Mouse (Mus musculus): Measurements from ENCODE around the gene Cerk. TPM values are rescaled to one million over a fixed set of nuclear protein-coding genes. Genes with fewer than 3 reads are reported as not detected.

Gene Cerk
- total and polyA plus RNA-seq, 3 experiments: 2.5 to 10.3 (median 4.4) TPM

- dilution Hi-C loops (cut with MboI; ENCODE audit: extremely low pct_ligation_motif_present, extremely low pct_unique_long_range_greater_than_20kb, low sequenced_read_pairs) (no loop called here), in situ Hi-C loops (cut with MboI; ENCODE audit: low pct_ligation_motif_present, low pct_unique_long_range_greater_than_20kb, low sequenced_read_pairs) (no loop called here)
- no peaks in the 10 kb centered on the region for H3K36me3 ChIP-seq (replicated peaks in 1 of 2; ENCODE audit: control insufficient read depth in 1 of 2, insufficient read depth in 1 of 2, low read length in 1 of 2)
- H3K79me2 ChIP-seq (replicated peaks; ENCODE audit: control insufficient read depth, extremely low read depth, insufficient read depth, poor library complexity, severe bottlenecking): no peaks in the 10 kb centered on the region
- H3K27ac ChIP-seq (ENCODE audit: insufficient read depth, low read depth): no peak overlapping the region
- no peak overlapping the region for H3K4me3 ChIP-seq (replicated peaks in 1 of 3; ENCODE audit: low read depth in 2 of 3, low read length in 2 of 3, poor library complexity in 1 of 3)
- peaks cover 34% of the 10 kb centered on the region for H3K27me3 ChIP-seq (replicated peaks)
- peaks cover 8% of the 10 kb centered on the region for H3K9me3 ChIP-seq (replicated peaks; ENCODE audit: low read length)
- DNase-seq (ENCODE audit: extremely low read depth): no peak
- TF ChIP-seq ZNF384 (IDR thresholded peaks at IDR 0.05; ENCODE audit: low read depth, low read length) (peak; percentile 11; the same call in 1 of the 2 replicates), SIN3A (IDR thresholded peaks at IDR 0.05; ENCODE audit: low read length) (no peak), MAFK (IDR thresholded peaks at IDR 0.05; ENCODE audit: insufficient replicate concordance, low read length) (no peak), RAD21 (IDR thresholded peaks at IDR 0.05; ENCODE audit: low read depth, low read length) (no peak), KAT2A (IDR thresholded peaks at IDR 0.05; ENCODE audit: insufficient replicate concordance, low read length) (no peak), MYC (IDR thresholded peaks at IDR 0.05; ENCODE audit: low read depth, low read length) (no peak), NELFE (IDR thresholded peaks at IDR 0.05; ENCODE audit: low read depth, low read length) (no peak), POLR2A (IDR thresholded peaks at IDR 0.05; ENCODE audit: low read depth, low read length) (no peak)
- H3K9ac ChIP-seq (ENCODE audit: insufficient read depth, low read depth): no peak overlapping the region
- peaks cover 6 to 10% of the 10 kb centered on the region in 2 experiments; a peak in 3 of 4 replicates for H3K4me1 ChIP-seq (ENCODE audit: control insufficient read depth in 1 of 2, insufficient read depth in 2 of 2)
- no peak overlapping the region for H3K4me2 ChIP-seq (ENCODE audit: insufficient read depth, low read depth, poor library complexity, severe bottlenecking)
Observed at GRCm38 (mm10) chr15:86191933-86192332, 6.0 kb upstream of the Cerk start.

- dilution Hi-C loops (cut with MboI; ENCODE audit: extremely low pct_ligation_motif_present, extremely low pct_unique_long_range_greater_than_20kb, low sequenced_read_pairs) (no loop called here), in situ Hi-C loops (cut with MboI; ENCODE audit: low pct_ligation_motif_present, low pct_unique_long_range_greater_than_20kb, low sequenced_read_pairs) (no loop called here)
- H3K27me3 ChIP-seq (replicated peaks): peaks cover 35% of the 10 kb centered on the region
- H3K4me3 ChIP-seq (replicated peaks in 1 of 3; ENCODE audit: low read depth in 2 of 3, low read length in 2 of 3, poor library complexity in 1 of 3): no peak overlapping the region
- H3K27ac ChIP-seq (ENCODE audit: insufficient read depth, low read depth): no peak overlapping the region
- H3K79me2 ChIP-seq (replicated peaks; ENCODE audit: control insufficient read depth, extremely low read depth, insufficient read depth, poor library complexity, severe bottlenecking): no peaks in the 10 kb centered on the region
- H3K36me3 ChIP-seq (replicated peaks in 1 of 2; ENCODE audit: control insufficient read depth in 1 of 2, insufficient read depth in 1 of 2, low read length in 1 of 2): no peaks in the 10 kb centered on the region
- H3K4me2 ChIP-seq (ENCODE audit: insufficient read depth, low read depth, poor library complexity, severe bottlenecking): no peak overlapping the region
- TF ChIP-seq EP300 (IDR thresholded peaks at IDR 0.05; ENCODE audit: low read length) (no peak), ETS1 (conservative IDR thresholded peaks at IDR 0.05; ENCODE audit: low read depth, low read length) (no peak), RCOR1 (conservative IDR thresholded peaks at IDR 0.05; ENCODE audit: low read depth, low read length) (no peak), MXI1 (IDR thresholded peaks at IDR 0.05; ENCODE audit: low read depth, low read length) (no peak), ELF1 (IDR thresholded peaks at IDR 0.05; ENCODE audit: low read depth, low read length) (no peak), E2F4 (IDR thresholded peaks at IDR 0.05; ENCODE audit: insufficient replicate concordance, low read depth, low read length) (no peak), BHLHE40 (IDR thresholded peaks at IDR 0.05; ENCODE audit: low read depth, low read length) (no peak), NELFE (IDR thresholded peaks at IDR 0.05; ENCODE audit: low read depth, low read length) (no peak), MAX (IDR thresholded peaks at IDR 0.05; ENCODE audit: low read length) (no peak), SIN3A (IDR thresholded peaks at IDR 0.05; ENCODE audit: low read length) (no peak), IRF4 (IDR thresholded peaks at IDR 0.05; ENCODE audit: low read depth, low read length) (no peak), POLR2A (IDR thresholded peaks at IDR 0.05; ENCODE audit: low read depth, low read length) (no peak), TBP (conservative IDR thresholded peaks at IDR 0.05; ENCODE audit: low read depth, low read length) (no peak), ZC3H11A (IDR thresholded peaks at IDR 0.05; ENCODE audit: low read depth, low read length) (no peak), ZMIZ1 (IDR thresholded peaks at IDR 0.05; ENCODE audit: low read depth, low read length) (no peak), GABPA (IDR thresholded peaks at IDR 0.05; ENCODE audit: insufficient replicate concordance, low read depth, low read length) (no peak), HCFC1 (IDR thresholded peaks at IDR 0.05; ENCODE audit: low read depth, low read length) (no peak)
- H3K9me3 ChIP-seq (replicated peaks; ENCODE audit: low read length): peaks cover 8% of the 10 kb centered on the region
- H3K4me1 ChIP-seq (ENCODE audit: control insufficient read depth in 1 of 2, insufficient read depth in 2 of 2): peaks cover 6 to 10% of the 10 kb centered on the region in 2 experiments; a peak in 3 of 4 replicates
- DNase-seq (ENCODE audit: extremely low read depth): no peak
- H3K9ac ChIP-seq (ENCODE audit: insufficient read depth, low read depth): no peak overlapping the region
Observed at GRCm38 (mm10) chr15:86191505-86191904, 5.6 kb upstream of the Cerk start.

All from CH12.LX (cell line).